ENCODE assay signal across 11 mouse cellular contexts in genomic region chr9:77463861-77464260, GRCm38 (mm10).
DNase-seq lines count a peak whose midpoint lies in the region; ATAC-seq and TF ChIP-seq lines count a peak whose summit lies in the region.
"Had no signal": no experiment of that assay in that cellular context is flagged by ENCODE, and none has a peak within 500 bp of the region (broad histone marks: within the 10 kb centered on the region; RNA-seq: fewer than 3 reads in every experiment).

No protein-coding gene starts in this region.

- no peak overlapping the region for H3K4me3 ChIP-seq in hindbrain, embryonic 10.5 days
- no peak overlapping the region for H3K4me3 ChIP-seq in hindbrain, embryonic 14.5 days (replicated peaks; ENCODE audit: low read length)
- no peak overlapping the region for H3K4me3 ChIP-seq in embryonic facial prominence, embryonic 13.5 days
- H3K4me3 ChIP-seq in liver, embryonic 11.5 days (ENCODE audit: low read depth, low read length), result no peak overlapping the region
- no peak overlapping the region for H3K4me3 ChIP-seq in layer of hippocampus, adult 2 months

- no peaks in the 10 kb centered on the region for H3K9me3 ChIP-seq in hindbrain, embryonic 10.5 days
- H3K9me3 ChIP-seq in hindbrain, embryonic 14.5 days (ENCODE audit: control insufficient read depth, low read length), result no peaks in the 10 kb centered on the region
- H3K9me3 ChIP-seq in embryonic facial prominence, embryonic 13.5 days, result no peaks in the 10 kb centered on the region
- H3K9me3 ChIP-seq in liver, embryonic 11.5 days (ENCODE audit: control insufficient read depth, low read length), result no peaks in the 10 kb centered on the region

- no peak for TF ChIP-seq CTCF in layer of hippocampus, adult 2 months (conservative IDR thresholded peaks at IDR 0.05)

- no peak overlapping the region for H3K9ac ChIP-seq in hindbrain, embryonic 14.5 days
- H3K9ac ChIP-seq in embryonic facial prominence, embryonic 13.5 days, result no peak overlapping the region
- H3K9ac ChIP-seq in liver, embryonic 11.5 days (ENCODE audit: low read depth, low read length), result no peak overlapping the region
- H3K9ac ChIP-seq: liver, embryonic 14.5 days had no signal

- no peaks in the 10 kb centered on the region for H3K27me3 ChIP-seq in hindbrain, embryonic 10.5 days (ENCODE audit: insufficient read depth, poor library complexity, severe bottlenecking)
- H3K27me3 ChIP-seq in hindbrain, embryonic 14.5 days (ENCODE audit: control insufficient read depth, insufficient read depth, low read length), result no peaks in the 10 kb centered on the region
- no peaks in the 10 kb centered on the region for H3K27me3 ChIP-seq in embryonic facial prominence, embryonic 13.5 days
- no peaks in the 10 kb centered on the region for H3K27me3 ChIP-seq in liver, embryonic 11.5 days (replicated peaks; ENCODE audit: control insufficient read depth, insufficient read depth, low read length)

- no peak for ATAC-seq in hindbrain, embryonic 14.5 days (ENCODE audit: low FRiP score)
- ATAC-seq in embryonic facial prominence, embryonic 13.5 days (ENCODE audit: insufficient number of reproducible peaks, insufficient read depth, low FRiP score, low TSS enrichment, low read depth), result no peak
- peak; percentile 53 for ATAC-seq in liver, embryonic 11.5 days (replicated peaks; ENCODE audit: low FRiP score)

- H3K27ac ChIP-seq in hindbrain, embryonic 10.5 days, result 0 out of 2 replicates have a peak overlapping the region, but pooled peaks have one; percentile 62
- no peak overlapping the region for H3K27ac ChIP-seq in hindbrain, embryonic 14.5 days
- H3K27ac ChIP-seq in embryonic facial prominence, embryonic 13.5 days, result peak overlapping the region; percentile 64
- no peak overlapping the region for H3K27ac ChIP-seq in liver, embryonic 11.5 days (ENCODE audit: low read depth, low read length)
- no peak overlapping the region for H3K27ac ChIP-seq in layer of hippocampus, adult 2 months
- H3K27ac ChIP-seq: liver, embryonic 14.5 days had no signal

- WGBS in hindbrain, embryonic 10.5 days, result 90% methylated on average over 7 of the region's 7 CpGs
- WGBS in hindbrain, embryonic 14.5 days, result 75% methylated on average over 7 of the region's 7 CpGs
- WGBS in embryonic facial prominence, embryonic 13.5 days, result 55% methylated on average over 7 of the region's 7 CpGs
- 61% methylated on average over 7 of the region's 7 CpGs for WGBS in liver, embryonic 11.5 days

- peaks cover 22% of the 10 kb centered on the region for H3K4me1 ChIP-seq in hindbrain, embryonic 10.5 days (replicated peaks)
- H3K4me1 ChIP-seq in hindbrain, embryonic 14.5 days (replicated peaks; ENCODE audit: control insufficient read depth, insufficient read depth, low read length), result peaks cover 3% of the 10 kb centered on the region; the same call in 1 of the 2 replicates
- peaks cover 28% of the 10 kb centered on the region for H3K4me1 ChIP-seq in embryonic facial prominence, embryonic 13.5 days
- H3K4me1 ChIP-seq in liver, embryonic 11.5 days (replicated peaks; ENCODE audit: control insufficient read depth, insufficient read depth, low read length), result peaks cover 6% of the 10 kb centered on the region

- no peak overlapping the region for H3K4me2 ChIP-seq in hindbrain, embryonic 14.5 days (replicated peaks)
- H3K4me2 ChIP-seq in embryonic facial prominence, embryonic 13.5 days, result no peak overlapping the region
- H3K4me2 ChIP-seq in liver, embryonic 11.5 days, result no peak overlapping the region

- no peak for DNase-seq in hindbrain, embryonic 10.5 days (ENCODE audit: low spot score)
- no peak for DNase-seq in hindbrain, embryonic 14.5 days (ENCODE audit: low spot score)
- peak; percentile 52 for DNase-seq in heart, postnatal 4 days
- no peak for DNase-seq in liver, embryonic 11.5 days (ENCODE audit: low spot score)
- no peak for DNase-seq in layer of hippocampus, adult 2 months (ENCODE audit: low spot score in 2 of 2)
- no peak for DNase-seq in thymus, postnatal 25 days
- DNase-seq in adrenal gland, adult 8-10 months, result no peak
- DNase-seq: midbrain, embryonic 14.5 days; right cerebral cortex, postnatal 14 days had no signal

- H3K36me3 ChIP-seq in hindbrain, embryonic 10.5 days, result peaks cover 14% of the 10 kb centered on the region
- H3K36me3 ChIP-seq in hindbrain, embryonic 14.5 days (replicated peaks; ENCODE audit: control insufficient read depth, insufficient read depth), result no peaks in the 10 kb centered on the region
- peaks cover 19% of the 10 kb centered on the region for H3K36me3 ChIP-seq in embryonic facial prominence, embryonic 13.5 days
- H3K36me3 ChIP-seq in liver, embryonic 11.5 days (ENCODE audit: control insufficient read depth, insufficient read depth, low read length), result no peaks in the 10 kb centered on the region; the same call in 1 of the 2 replicates

Comparison
In these comparisons a context has a peak if more than half of its experiments do, and no peak if none do; other contexts are left out.
1. H3K27ac ChIP-seq: peak in hindbrain, embryonic 10.5 days (single experiment) and embryonic facial prominence, embryonic 13.5 days (single experiment); none in hindbrain, embryonic 14.5 days (single experiment), liver, embryonic 11.5 days (single experiment) and layer of hippocampus, adult 2 months (single experiment).